Mouse (Mus musculus) lung, adult 2 months (tissue): ENCODE results near the gene Pbdc1.

ENCODE experiments used
- CTCF ChIP-seq: fragments of 200-500 bp; IDR thresholded peaks from 2 replicates; pipeline ENCODE4 v1.5.1; 2011; ENCODE audit warnings: mild to moderate bottlenecking, low read length, control low read depth; ENCODE audit not compliant: insufficient read depth
- POLR2A ChIP-seq: fragments of 200-500 bp; IDR thresholded peaks from 2 replicates; pipeline ENCODE4 v1.6.1; 2011; ENCODE audit warnings: low read depth, mild to moderate bottlenecking, control low read depth, low read length, borderline replicate concordance; ENCODE audit errors: extremely low read depth

- 0 out of 2 replicates have a peak, but pooled peaks have one; percentile 18 for TF ChIP-seq CTCF
- no peak for TF ChIP-seq POLR2A
Observed at GRCm38 (mm10) chrX:105121227-105121865, 41.8 kb downstream of the Pbdc1 start.
